Mouse (Mus musculus) left cerebral cortex, postnatal 4 days (tissue): ENCODE results near the gene Gm49373. TPM values are rescaled to one million over a fixed set of nuclear protein-coding genes. Genes with fewer than 3 reads are reported as not detected.
A peak's percentile ranks its signal among the peaks of the same experiment; 100 is the strongest.
"Not testable (repeated sequence)": the region's sequence is repeated elsewhere in the genome, so short reads cannot be mapped to it uniquely, and the experiment has no call there.

Experiments used
- DNase-seq: peaks from one replicate; pipeline ENCODE4 v3.0.0-alpha.2; 2022
- intact Hi-C: fragments of 180-260 bp; cut with DNase I; formaldehyde crosslinking; loops from one replicate; pipeline ENCODE4 v1.15.1; 2025
- total RNA-seq, 2 experiments: library from RNA; stranded (reverse); gene quantifications; 2 replicates each; pipeline ENCODE4 v1.2.3; 2021

Gene Gm49373
- total RNA-seq, 2 experiments from 2014 or later = 1.9 TPM

DNA sequence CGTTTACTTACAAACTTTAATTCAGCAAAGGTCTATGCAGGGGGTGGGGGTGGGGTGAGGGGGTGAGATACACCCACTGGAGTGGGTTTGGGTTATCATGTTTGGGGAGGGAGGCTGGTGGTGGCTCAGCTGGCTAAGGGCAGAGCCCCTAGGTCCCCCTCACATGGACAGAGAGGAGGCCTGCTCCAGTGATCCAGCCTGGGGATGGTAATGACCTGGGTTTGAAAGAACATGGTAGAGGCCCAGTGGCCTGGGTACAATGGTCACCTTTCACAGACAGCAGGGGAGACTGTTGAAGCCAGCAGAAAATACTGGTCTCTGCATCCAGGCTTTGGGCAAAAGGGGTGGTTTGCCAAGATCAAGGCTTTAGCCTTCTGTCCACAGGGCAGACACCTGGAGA lies 1.3 kb upstream of the Gm49373 start:
- intact Hi-C loops = no loop called here
- DNase-seq = no peak

DNA sequence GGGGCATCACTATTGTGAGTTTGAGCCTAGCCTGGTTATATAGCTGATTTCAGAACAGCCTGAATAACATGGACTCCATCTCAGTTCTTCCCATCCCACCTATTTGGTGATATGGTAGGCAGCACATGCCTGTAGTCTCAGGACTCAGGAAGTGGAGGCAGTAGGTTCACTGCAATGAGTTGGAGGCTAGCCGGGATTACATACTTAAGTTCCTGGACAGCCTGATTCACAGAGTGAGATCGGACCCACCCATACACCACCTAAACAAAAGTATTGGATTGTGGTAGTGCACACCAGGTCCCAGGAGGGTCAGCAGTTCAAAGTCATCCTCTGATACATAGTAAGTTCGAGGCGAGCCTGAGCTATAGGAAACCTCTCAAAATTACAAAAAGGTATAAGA lies 255 bp downstream of the Gm49373 start:
- intact Hi-C loops = no loop called here
- no peak for DNase-seq

DNA sequence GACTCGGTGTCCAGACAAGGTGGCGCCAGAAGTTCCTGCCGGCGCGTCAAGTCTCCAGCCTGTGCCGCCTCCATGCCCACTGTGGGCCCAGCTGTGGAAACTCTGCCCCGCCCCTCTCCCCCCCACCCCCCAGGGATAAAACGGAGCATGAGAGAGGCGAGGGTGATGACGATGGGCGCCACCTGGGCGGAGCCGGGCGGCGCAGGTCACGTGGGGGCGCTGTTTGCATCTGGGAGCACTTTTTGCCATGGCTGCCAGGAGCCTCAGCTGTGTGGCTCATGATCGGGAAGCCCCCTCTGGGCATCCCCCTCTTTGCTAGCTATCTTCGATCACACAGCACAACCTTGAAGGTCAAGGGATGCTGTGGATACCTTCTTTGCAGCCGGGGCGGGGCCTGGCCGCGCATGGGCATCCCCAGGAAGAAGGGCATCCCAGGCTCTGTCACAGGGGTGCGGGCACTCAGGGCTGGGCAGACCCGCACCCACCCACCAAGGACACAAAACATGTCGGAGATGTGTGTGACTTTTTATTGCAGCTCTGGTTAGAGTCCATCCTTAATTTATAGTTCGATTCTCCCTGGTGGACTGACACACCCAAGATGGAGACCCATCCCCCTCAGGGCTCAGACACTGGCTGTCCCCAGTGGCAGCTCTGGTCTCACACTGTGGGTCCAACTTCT lies 5.8 kb downstream of the Gm49373 start, which contains the start of gene Zglp1:
TSS of gene Zglp1 (minus strand) at position 88 of the 679 bp plus-strand sequence.
- no peak for DNase-seq
- intact Hi-C loops = no loop called here

DNA sequence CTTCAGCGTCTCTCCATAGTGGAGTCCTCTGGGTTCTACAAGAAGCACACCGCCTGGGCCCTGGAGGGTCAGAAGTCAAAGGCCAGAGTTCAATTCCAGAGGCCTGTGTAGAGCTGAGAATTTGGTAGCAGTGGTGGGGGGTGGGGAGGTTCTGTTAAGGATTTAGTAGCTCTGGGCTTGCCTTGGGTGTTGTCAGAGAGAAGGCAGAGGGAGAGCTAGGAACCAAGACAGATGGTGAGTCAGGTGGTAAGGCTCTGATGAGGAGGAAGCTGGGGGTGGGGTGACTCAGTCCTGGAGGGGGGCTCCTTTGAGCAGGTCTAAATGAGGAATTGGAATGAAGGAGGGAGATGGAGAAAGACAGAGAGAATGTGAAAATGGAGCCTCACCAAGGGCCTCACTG lies 10.0 kb downstream of the Gm49373 start:
- no peak for DNase-seq
- intact Hi-C loops = no loop called here

DNA sequence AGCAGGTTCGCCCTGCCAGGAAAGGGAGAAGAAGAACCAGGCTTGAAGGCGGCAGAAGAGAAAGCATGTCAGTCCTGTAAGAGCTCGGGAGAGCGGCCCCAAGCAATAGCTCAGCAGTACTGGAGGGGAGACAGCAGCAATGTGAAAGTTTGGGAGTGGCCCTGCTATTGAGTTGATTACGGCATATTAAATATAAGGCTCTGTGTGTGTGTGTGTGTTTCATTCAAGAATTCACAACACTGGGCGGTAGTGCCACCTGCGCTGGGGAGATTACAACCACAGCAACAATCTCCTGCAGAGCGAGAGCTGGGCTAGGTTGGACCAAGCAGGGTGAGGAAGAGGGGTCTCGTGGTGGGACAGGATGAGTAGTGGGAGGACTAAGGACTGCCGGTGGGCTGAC lies 21.3 kb downstream of the Gm49373 start:
- DNase-seq = no peak
- intact Hi-C loops = no loop called here

DNA sequence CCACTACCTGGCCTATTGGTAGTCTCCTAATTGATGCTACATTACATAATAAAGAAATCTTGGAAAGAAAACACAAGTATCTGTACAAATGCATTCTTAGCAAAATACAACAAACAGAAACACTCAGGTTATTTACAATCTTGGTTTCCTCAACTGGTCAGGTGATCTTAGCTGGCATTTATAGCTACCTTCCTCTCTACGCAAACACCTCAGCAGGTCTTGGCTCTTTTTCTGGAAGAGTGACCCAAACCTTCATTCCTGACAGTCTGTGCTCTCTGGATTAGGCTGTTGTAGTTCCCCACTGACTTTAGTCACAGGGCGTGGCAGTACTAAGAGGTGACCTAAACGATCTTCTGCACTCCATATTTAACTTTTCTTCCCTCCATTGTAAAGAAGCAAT lies 27.7 kb downstream of the Gm49373 start:
- intact Hi-C loops = no loop called here
- DNase-seq = no peak

DNA sequence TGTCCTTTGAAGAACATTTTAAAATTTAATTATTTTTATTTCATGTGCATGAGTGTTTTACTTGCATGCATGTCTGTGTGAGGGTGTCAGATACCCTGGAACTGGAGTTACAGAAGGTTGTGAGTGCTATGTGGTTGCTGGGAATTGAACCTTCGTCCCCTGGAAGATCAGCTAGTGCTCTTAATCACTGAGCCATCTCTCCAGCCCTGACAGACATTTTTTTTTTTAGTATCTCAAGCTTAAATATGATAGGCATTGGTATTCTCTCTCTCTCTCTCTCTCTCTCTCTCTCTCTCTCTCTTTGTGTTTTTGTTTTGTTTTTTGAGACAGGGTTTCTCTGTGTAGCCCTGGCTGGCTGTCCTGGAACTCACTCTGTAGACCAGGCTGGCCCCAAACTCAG lies 28.1 kb downstream of the Gm49373 start:
- intact Hi-C loops, DNase-seq: not testable (repeated sequence)

DNA sequence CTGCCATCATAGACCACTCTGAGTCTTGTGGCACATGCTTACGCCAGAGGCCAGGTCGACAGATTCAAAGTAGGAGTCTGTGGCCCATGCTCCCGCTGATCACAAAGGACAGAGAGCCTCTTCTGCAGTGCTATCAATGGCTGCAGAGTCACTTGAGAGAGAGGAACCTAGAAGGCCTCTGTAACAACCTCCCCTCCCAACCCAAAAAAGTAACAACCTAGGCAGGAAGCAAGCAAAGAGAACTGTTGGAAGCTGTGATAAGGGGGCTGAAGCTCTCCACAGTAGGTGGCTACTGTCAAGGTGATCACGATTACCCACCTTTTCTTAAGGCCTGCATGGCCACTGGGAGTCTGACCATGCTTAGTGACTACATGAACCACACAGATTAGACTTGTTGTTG lies 29.3 kb downstream of the Gm49373 start:
- intact Hi-C loops = no loop called here
- no peak for DNase-seq

DNA sequence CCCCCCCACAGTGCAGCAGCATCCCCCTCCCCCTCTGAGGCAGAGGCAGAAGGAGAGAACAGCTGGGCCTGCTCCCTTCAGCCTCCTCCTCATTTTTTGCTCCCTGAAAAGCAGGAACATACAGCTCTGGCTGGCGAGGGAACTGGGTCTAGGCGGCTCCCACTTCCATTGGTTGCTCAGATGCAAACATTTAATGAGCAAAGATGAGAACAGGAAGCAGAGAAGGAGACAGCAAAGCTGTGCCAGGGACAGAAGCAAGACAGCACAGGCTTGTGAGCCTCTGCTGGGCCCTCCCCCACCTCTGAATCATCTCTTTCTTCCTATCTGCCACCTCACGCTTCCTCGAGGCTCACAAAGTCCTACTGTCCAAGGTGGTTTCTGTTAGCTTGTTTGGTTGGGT lies 31.6 kb downstream of the Gm49373 start:
- DNase-seq = no peak
- intact Hi-C loops = no loop called here

DNA sequence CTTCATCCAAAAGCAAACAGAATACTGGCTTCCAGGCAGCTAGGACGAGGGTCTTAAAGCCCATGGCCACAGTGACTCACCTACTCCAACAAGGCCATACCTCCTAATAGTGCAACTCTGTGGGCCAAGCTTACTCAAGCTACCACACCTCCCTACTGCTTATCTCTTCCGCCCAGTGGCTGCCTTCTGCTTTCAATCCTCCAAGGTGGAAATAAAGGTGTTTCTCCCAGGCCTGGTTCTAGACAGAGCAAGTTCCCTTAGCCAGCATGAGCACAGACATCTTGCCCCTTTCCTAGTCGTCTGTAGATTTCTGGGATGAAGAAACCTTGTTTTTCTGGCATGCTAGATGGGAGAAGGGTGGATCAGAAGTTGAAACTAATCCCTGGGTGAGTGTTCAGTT lies 33.1 kb downstream of the Gm49373 start:
- DNase-seq = no peak
- intact Hi-C loops = loop anchor here (10.0 kb wide), 1 partner anchor 95 kb away; the partner anchor contains the start of gene Tyk2

DNA sequence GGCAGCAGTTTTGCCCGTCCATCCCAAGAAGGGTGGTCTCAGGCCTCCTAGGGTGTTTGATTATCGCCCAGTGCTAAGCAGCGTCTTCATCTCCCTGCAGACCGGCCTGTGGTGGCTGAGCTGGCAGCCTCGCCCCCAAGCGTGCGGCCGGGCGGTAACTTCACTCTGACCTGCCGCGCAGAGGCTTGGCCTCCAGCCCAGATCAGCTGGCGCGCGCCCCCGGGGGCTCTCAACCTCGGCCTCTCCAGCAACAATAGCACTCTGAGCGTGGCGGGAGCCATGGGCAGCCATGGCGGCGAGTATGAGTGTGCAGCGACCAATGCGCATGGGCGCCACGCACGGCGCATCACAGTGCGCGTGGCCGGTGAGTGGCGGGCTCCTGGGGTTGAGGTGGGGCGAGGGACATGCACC lies 35.4 kb downstream of the Gm49373 start:
- peak; percentile 41 for DNase-seq
- intact Hi-C loops = loop anchor here (10.0 kb wide), 1 partner anchor 97 kb away; the partner anchor contains the start of gene Tyk2

DNA sequence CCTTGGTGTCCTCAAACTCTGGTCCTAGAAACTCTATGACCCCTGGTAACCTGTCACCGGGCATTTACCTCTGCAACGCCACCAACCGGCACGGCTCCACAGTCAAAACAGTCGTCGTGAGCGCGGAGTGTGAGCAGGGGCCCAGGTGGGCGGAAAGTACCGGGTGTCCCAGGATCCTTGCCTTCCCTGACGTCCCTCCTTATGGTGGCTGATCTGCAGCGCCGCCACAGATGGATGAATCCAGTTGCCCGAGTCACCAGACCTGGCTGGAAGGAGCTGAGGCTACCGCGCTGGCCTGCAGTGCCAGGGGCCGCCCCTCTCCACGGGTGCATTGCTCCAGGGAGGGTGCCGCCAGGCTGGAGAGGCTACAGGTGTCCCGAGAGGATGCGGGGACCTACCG lies 36.2 kb downstream of the Gm49373 start:
- intact Hi-C loops = loop anchor here (10.0 kb wide), 1 partner anchor 98 kb away; the partner anchor contains the start of gene Tyk2

DNA sequence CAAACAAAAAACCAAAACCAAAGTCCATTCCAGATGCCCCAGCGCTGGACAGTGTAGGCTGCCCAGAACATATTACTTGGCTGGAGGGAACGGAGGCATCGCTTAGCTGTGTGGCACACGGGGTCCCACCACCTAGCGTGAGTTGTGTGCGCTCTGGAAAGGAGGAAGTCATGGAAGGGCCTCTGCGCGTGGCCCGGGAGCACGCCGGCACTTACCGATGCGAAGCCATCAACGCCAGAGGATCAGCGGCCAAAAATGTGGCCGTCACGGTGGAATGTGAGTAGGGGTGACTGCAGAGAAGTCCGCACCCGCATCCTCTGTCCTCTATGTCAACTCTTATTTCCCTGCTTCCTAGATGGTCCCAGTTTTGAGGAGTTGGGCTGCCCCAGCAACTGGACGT lies 36.7 kb downstream of the Gm49373 start:
- intact Hi-C loops = loop anchor here (10.0 kb wide), 1 partner anchor 99 kb away; the partner anchor contains the start of gene Tyk2
- no peak for DNase-seq

More for the DNA sequence above, 36.2 kb downstream of the Gm49373 start:
- DNase-seq = no peak

DNA sequence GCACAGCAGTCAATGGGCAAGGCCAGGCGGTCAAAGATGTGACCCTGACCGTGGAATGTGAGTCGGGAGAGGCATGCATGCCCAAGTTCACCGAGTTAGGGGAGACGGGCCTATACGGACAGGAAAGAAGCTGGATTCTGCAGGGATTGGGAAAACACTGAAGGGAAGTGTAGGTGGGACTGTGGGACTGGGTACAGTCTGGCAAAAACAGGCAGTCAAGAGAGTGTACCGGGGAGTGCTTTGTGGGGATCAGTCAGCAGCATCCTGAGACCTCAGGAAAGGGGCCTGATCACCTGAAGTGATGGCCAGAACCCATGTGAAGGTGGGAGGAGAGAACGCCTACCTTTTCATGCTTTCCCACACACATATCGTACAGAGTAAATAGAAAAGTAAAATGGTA lies 37.3 kb downstream of the Gm49373 start:
- DNase-seq = no peak
- intact Hi-C loops = loop anchor here (10.0 kb wide), 1 partner anchor 99 kb away; the partner anchor contains the start of gene Tyk2

DNA sequence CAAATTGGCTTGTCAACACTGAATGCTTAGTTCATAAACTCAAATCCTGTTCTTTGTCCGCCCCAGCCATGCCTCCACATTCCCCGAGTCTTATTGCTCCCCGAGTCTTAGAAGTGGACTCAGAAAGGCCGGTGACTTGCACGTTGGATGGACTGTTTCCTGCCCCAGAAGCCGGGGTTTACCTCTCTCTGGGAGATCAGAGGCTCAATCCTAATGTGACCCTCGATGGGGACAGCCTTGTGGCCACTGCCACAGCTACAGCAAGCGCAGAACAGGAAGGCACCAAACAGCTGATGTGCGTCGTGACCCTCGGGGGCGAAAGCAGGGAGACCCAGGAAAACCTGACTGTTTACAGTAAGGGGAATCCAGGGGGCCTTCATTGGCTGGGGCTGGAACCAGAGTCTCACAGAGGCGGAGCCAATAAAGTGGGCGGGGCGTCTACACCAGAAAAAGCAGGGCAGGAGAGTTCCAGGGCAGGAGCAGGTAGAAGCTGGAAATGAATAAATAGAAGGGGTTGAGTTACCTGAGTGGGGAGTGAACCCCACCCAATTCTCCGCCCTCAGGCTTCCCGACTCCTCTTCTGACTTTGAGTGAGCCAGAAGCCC lies 38.3 kb downstream of the Gm49373 start:
- DNase-seq = no peak
- intact Hi-C loops = loop anchor here (10.0 kb wide), 1 partner anchor 100 kb away; the partner anchor contains the start of gene Tyk2

DNA sequence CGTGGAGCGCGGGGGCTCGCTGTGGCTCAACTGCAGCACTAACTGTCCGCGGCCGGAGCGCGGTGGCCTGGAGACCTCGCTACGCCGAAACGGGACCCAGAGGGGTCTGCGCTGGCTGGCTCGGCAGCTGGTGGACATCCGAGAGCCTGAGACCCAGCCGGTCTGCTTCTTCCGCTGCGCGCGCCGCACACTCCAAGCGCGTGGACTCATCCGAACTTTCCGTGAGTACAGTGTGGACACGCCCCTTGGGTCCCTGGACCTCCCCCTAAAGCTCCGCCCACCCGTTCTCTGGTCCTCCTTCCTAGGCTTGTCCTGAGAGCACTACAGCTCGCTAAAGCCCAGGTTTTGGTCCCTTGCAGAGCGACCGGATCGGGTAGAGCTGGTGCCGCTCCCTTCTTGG lies 39.8 kb downstream of the Gm49373 start:
- DNase-seq = peak; percentile 63
- intact Hi-C loops = loop anchor here (10.0 kb wide), 1 partner anchor 102 kb away; the partner anchor contains the start of gene Tyk2

DNA sequence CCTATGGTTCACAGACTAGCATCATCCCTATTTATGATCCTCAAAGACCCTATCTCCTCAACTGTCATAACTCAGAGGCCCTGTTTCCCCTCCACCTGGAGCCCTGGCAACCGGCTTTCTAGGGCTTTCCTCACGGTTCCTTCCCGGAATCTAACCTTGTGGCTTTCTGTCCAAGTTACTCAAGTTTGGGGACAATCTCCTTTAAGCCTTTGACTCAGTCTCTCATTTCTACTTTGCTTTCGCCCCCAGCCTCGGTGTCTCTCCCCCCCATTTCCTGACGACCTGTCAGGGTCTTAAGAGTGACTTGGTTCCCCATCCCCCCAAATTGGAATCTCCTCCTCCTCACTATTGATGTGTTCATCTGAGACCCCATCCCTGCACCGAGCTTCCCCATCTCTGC lies 40.4 kb downstream of the Gm49373 start:
- intact Hi-C loops = loop anchor here (10.0 kb wide), 1 partner anchor 102 kb away; the partner anchor contains the start of gene Tyk2
- DNase-seq = no peak

DNA sequence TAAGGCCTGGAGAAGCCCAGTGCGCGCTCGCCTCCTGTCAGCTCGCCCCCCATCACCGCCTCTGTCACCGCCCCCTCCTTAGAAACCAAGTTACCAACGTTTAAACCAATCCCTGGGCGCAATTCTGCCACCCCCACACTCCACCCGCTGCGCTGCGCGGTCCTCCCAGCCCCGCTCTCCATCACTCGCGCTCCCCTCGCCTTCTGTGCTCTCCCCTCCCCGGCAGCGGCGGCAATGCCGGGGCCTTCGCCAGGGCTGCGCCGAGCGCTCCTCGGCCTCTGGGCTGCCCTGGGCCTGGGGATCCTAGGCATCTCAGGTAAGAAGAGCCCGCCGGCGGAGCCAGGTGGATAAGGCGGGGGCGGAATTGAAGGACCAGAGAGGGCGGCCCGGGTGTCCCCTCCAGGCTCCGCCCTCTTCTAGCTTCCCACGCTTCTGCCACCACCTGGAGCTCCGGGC lies 41.0 kb downstream of the Gm49373 start, which contains the start of gene Icam5:
TSS of gene Icam5 (plus strand) at position 178 of the 456 bp plus-strand sequence.
- intact Hi-C loops = loop anchor here (10.0 kb wide), 1 partner anchor 103 kb away; the partner anchor contains the start of gene Tyk2
- peak; percentile 30 for DNase-seq

DNA sequence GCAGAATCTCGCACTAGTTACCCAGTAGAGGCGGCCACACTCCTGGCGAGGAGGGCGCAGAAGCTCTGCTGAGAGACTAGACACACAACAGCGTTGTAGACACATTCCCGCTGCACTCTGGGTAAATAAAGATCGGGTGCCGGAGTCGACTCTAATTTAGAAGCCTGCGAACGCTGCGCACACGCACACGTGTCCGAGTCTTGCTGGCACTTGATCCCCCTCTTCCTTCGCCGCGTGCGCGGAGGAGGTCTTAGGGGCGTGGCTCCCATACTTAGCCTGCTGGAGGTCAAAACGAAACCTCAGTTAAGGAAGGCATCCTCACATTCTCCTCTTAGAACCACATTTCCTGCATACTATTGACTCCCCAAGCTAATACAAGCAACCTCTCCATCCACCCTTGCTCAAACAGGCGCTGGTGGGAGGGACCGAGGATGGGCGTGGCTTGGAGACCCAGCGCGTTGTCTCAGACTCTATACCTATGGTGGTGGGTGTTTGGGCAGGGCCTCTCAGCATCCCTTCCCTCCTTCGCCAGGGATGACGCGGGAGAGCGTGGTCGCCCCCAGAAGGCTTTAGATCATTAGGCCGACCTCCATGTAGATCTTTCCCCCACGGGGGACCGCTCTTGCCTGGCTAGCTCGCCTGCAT lies 41.5 kb downstream of the Gm49373 start:
- intact Hi-C loops = loop anchor here (10.0 kb wide), 1 partner anchor 103 kb away; the partner anchor contains the start of gene Tyk2
- peak; percentile 51 for DNase-seq

DNA sequence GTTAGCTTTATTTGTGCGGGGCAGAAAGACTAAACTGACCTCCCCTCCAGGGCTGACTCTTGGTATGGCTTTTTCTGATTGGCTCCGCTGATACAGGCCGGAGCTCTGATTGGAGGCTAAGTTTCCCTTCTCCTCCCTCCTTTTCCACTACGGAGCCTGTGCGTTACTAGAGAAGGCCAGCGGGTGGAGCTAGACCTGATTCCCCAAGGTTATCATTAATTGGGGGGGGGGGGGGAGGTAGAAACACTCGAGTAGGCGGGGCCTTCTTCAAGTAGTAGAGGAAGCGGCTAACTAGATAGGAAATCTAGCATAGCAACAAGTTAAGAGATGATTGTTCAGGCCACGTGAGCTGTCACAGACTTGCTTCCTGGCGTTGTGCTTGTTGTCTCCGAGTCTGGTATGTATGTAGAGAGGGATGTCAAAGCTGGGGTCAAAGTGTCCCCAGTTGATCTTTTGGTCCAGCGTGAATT lies 42.1 kb downstream of the Gm49373 start:
- intact Hi-C loops = loop anchor here (10.0 kb wide), 1 partner anchor 104 kb away; the partner anchor contains the start of gene Tyk2
- DNase-seq = peak; percentile 87
